Mouse (Mus musculus) adrenal gland, adult 10 weeks (tissue): Measurements from ENCODE around the gene Vmn1r210. TPM values are rescaled to one million over a fixed set of nuclear protein-coding genes. Genes with fewer than 3 reads are reported as not detected.

Experiments used
- polyA plus RNA-seq: library from polyadenylated mRNA; stranded (reverse); fragments of 350-450 nt; fragmentation: Illumina TruSeq; extraction: RNeasy Lipid Tissue Mini Kit (QIAGEN cat#74804); gene quantifications from one replicate; pipeline ENCODE4 v1.2.3, GENCODE M21; 2014; ENCODE audit warnings: low read depth, low replicate concordance

Vmn1r210 gene
- polyA plus RNA-seq = not detected

GRCm38 (mm10) chr13:22831248-22831647, at the start of gene Vmn1r210:
Gene Vmn1r210, minus strand, starts transcription at chr13:22831348.

GRCm38 (mm10) chr13:22857461-22857860, 26.3 kb upstream of the Vmn1r210 start, which contains the start of gene Vmn1r211:
Gene Vmn1r211, minus strand, starts transcription at chr13:22857561.

DNA sequence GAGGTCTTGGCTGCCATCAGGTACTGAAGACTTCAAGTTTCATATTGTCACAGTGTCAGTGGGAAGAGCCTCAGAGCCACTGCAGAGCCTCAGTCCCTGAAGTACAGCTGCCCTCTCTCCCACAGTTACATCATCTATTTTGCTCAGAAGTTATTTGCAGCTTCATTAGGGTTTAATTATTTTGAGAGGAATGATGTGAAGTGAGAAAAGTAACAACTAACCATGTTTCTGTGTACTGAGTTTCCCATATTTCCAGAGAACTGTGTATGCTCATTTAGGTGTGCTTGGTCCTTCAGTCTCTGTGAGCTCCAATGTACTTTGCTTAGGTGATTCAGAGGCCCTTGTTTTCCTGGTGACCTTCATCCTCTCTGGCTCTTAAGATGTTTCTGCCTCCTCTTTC, 21.6 kb downstream of the Vmn1r210 start, which contains the start of gene Vmn1r209:
Gene Vmn1r209, minus strand, starts transcription at position 101 of the 400 bp plus-strand sequence.

DNA sequence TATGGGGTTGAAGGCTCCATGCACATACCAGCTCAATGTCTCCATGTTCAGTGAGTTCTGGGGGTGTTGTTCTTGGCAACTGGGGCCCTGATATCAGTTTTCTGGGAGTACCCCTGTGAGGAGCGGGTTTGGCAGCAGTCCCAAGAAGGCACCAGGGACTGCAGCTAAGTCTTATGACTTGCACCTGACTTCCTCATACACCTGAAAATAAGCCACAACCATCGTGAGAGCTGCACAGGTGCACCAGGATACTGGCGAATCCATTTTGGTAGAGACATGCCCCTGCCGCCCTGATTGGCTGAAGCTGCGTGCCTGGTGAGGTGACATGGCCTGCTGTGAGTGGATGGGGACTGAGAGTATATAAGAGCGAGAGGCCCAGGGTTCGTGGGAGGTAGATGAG, 53.8 kb downstream of the Vmn1r210 start, which contains the start of gene Vmn1r208:
Gene Vmn1r208, minus strand, starts transcription at position 101 of the 400 bp plus-strand sequence.

Other genes with a start within 250 kb of the Vmn1r210 start
- gene Vmn1r205, start 238.3 kb downstream of the Vmn1r210 start, polyA plus RNA-seq = not detected
- gene Vmn1r206, start 207.1 kb downstream of the Vmn1r210 start, polyA plus RNA-seq = not detected
- not detected for gene Vmn1r207-ps, start 101.7 kb downstream of the Vmn1r210 start, polyA plus RNA-seq
- not detected for gene Vmn1r208, start 53.9 kb downstream of the Vmn1r210 start, polyA plus RNA-seq
- not detected for gene Vmn1r209, start 21.7 kb downstream of the Vmn1r210 start, polyA plus RNA-seq
- not detected for gene Vmn1r211, start 26.2 kb upstream of the Vmn1r210 start, polyA plus RNA-seq
- gene Vmn1r212, start 52.9 kb upstream of the Vmn1r210 start, polyA plus RNA-seq = not detected
- not detected for gene Vmn1r213, start 176.3 kb upstream of the Vmn1r210 start, polyA plus RNA-seq
- gene Vmn1r214, start 199.1 kb upstream of the Vmn1r210 start, polyA plus RNA-seq = not detected
- gene Vmn1r215, start 236.7 kb upstream of the Vmn1r210 start, polyA plus RNA-seq = not detected